Mouse (Mus musculus): ENCODE results near the gene Cops6. TPM values are rescaled to one million over a fixed set of nuclear protein-coding genes. Genes with fewer than 3 reads are reported as not detected.

Gene Cops6
- 50.9 and 54.3 TPM in 2 replicates for total RNA-seq (2014; rRNA removed)
- 283 and 299 TPM in 2 replicates for polyA plus RNA-seq (2015; fragmentation: Nextera tagmentation; extraction: Ambion mirVana)

GRCm38 (mm10) chr5:138160842-138161665, at the start of gene Cops6:
Cops6 (plus strand) TSS chr5:138161071.
- Histone ChIP-seq H3K4me3 (ENCODE audit: low read depth, low read length) (peak within 1 kb of the TSS; percentile 59), H3K4me1 (ENCODE audit: insufficient read depth, low read length) (peaks cover 5% of the 10 kb centered on the region), H3K27ac (ENCODE audit: low read depth, low read length) (peak within 1 kb of the TSS; percentile 70), H3K4me2 (ENCODE audit: low read depth, low read length, poor library complexity, severe bottlenecking) (peak within 1 kb of the TSS; percentile 74), H3K36me3 (ENCODE audit: insufficient read depth, low read length) (peaks cover 28% of the 10 kb centered on the region; the same call in 1 of the 2 replicates), H3K27me3 (ENCODE audit: insufficient read depth, low read length) (no peaks in the 10 kb centered on the region), H3K9ac (replicated peaks; ENCODE audit: low read length, poor library complexity, severe bottlenecking) (peak within 1 kb of the TSS; percentile 66), H3K9me3 (ENCODE audit: low read length) (no peaks in the 10 kb centered on the region)
- under 1% methylated on average over 42 of the region's 42 CpGs for WGBS
- ATAC-seq (ENCODE audit: low FRiP score) (peak; percentile 93), DNase-seq (ENCODE audit: low spot score) (peak; percentile 96)
- peak; percentile 22; the same call in 1 of the 2 replicates for TF ChIP-seq CTCF (IDR thresholded peaks at IDR 0.05)

GRCm38 (mm10) chr5:138116255-138117198, 44.3 kb upstream of the Cops6 start, which contains the start of gene Zscan21:
Zscan21 (plus strand) TSS chr5:138116903.
- peak within 1 kb of the TSS; percentile 89 for H3K27ac ChIP-seq (ENCODE audit: low read depth, low read length)
- H3K9ac ChIP-seq (replicated peaks; ENCODE audit: low read length, poor library complexity, severe bottlenecking) = peak within 1 kb of the TSS; percentile 75
- H3K4me2 ChIP-seq (ENCODE audit: low read depth, low read length, poor library complexity, severe bottlenecking) = peak within 1 kb of the TSS; percentile 48
- ATAC-seq (ENCODE audit: low FRiP score) (peak; percentile 96), DNase-seq (ENCODE audit: low spot score) (peak; percentile 94)
- no peaks in the 10 kb centered on the region for H3K27me3 ChIP-seq (ENCODE audit: insufficient read depth, low read length)
- no peaks in the 10 kb centered on the region for H3K36me3 ChIP-seq (ENCODE audit: insufficient read depth, low read length)
- TF ChIP-seq CTCF (IDR thresholded peaks at IDR 0.05) = peak; percentile 33
- peak within 1 kb of the TSS; percentile 66 for H3K4me3 ChIP-seq (ENCODE audit: low read depth, low read length)
- WGBS = 6% methylated on average over 38 of the region's 38 CpGs
- H3K9me3 ChIP-seq (ENCODE audit: low read length) = no peaks in the 10 kb centered on the region
- H3K4me1 ChIP-seq (ENCODE audit: insufficient read depth, low read length) = no peaks in the 10 kb centered on the region

- Histone ChIP-seq H3K9ac (replicated peaks; ENCODE audit: low read length, poor library complexity, severe bottlenecking) (peak overlapping the region; percentile 75), H3K4me1 (ENCODE audit: insufficient read depth, low read length) (no peaks in the 10 kb centered on the region), H3K9me3 (ENCODE audit: low read length) (no peaks in the 10 kb centered on the region), H3K36me3 (ENCODE audit: insufficient read depth, low read length) (no peaks in the 10 kb centered on the region), H3K27me3 (ENCODE audit: insufficient read depth, low read length) (no peaks in the 10 kb centered on the region), H3K4me2 (ENCODE audit: low read depth, low read length, poor library complexity, severe bottlenecking) (peak overlapping the region; percentile 48), H3K27ac (ENCODE audit: low read depth, low read length) (peak overlapping the region; percentile 89), H3K4me3 (ENCODE audit: low read depth, low read length) (peak overlapping the region; percentile 66)
- ATAC-seq (ENCODE audit: low FRiP score) = no peak; the same call in 1 of the 2 replicates
- WGBS = 7% methylated on average over 16 of the region's 16 CpGs
- peak; percentile 6 for DNase-seq (ENCODE audit: low spot score)
- TF ChIP-seq CTCF (IDR thresholded peaks at IDR 0.05) = peak; percentile 16; the same call in 1 of the 2 replicates
These were observed 43.5 kb upstream of the Cops6 start for GRCm38 (mm10) chr5:138117199-138118015.

GRCm38 (mm10) chr5:138118041-138118440, 42.8 kb upstream of the Cops6 start:
- H3K9me3 ChIP-seq (ENCODE audit: low read length) = no peaks in the 10 kb centered on the region
- H3K36me3 ChIP-seq (ENCODE audit: insufficient read depth, low read length) = no peaks in the 10 kb centered on the region
- peak overlapping the region; percentile 48 for H3K4me2 ChIP-seq (ENCODE audit: low read depth, low read length, poor library complexity, severe bottlenecking)
- H3K9ac ChIP-seq (replicated peaks; ENCODE audit: low read length, poor library complexity, severe bottlenecking) = no peak overlapping the region
- DNase-seq (ENCODE audit: low spot score) (no peak), ATAC-seq (ENCODE audit: low FRiP score) (no peak)
- H3K27me3 ChIP-seq (ENCODE audit: insufficient read depth, low read length) = no peaks in the 10 kb centered on the region
- 80% methylated on average over 3 of the region's 3 CpGs for WGBS
- H3K4me3 ChIP-seq (ENCODE audit: low read depth, low read length) = peak overlapping the region; percentile 66
- H3K4me1 ChIP-seq (ENCODE audit: insufficient read depth, low read length) = no peaks in the 10 kb centered on the region
- TF ChIP-seq CTCF (IDR thresholded peaks at IDR 0.05) = peak; percentile 31
- H3K27ac ChIP-seq (ENCODE audit: low read depth, low read length) = no peak overlapping the region

- H3K4me3 ChIP-seq (ENCODE audit: low read depth, low read length) = no peak overlapping the region
- no peak overlapping the region for H3K4me2 ChIP-seq (ENCODE audit: low read depth, low read length, poor library complexity, severe bottlenecking)
- H3K27ac ChIP-seq (ENCODE audit: low read depth, low read length) = no peak overlapping the region
- no peak for ATAC-seq (ENCODE audit: low FRiP score)
- H3K9ac ChIP-seq (replicated peaks; ENCODE audit: low read length, poor library complexity, severe bottlenecking) = no peak overlapping the region
- peaks cover 44% of the 10 kb centered on the region for H3K36me3 ChIP-seq (ENCODE audit: insufficient read depth, low read length)
- no peaks in the 10 kb centered on the region for H3K9me3 ChIP-seq (ENCODE audit: low read length)
- H3K4me1 ChIP-seq (ENCODE audit: insufficient read depth, low read length) = no peaks in the 10 kb centered on the region
- DNase-seq (ENCODE audit: low spot score) = no peak
- no peak for TF ChIP-seq CTCF (IDR thresholded peaks at IDR 0.05)
- 96% methylated on average over 5 of the region's 5 CpGs for WGBS
- no peaks in the 10 kb centered on the region for H3K27me3 ChIP-seq (ENCODE audit: insufficient read depth, low read length)
These were observed 28.3 kb upstream of the Cops6 start for GRCm38 (mm10) chr5:138132425-138133064.

Data from midbrain, postnatal 0 days (tissue).